Mouse (Mus musculus) thymus, adult 2 months (tissue): Measurements from ENCODE around the gene Pip5k1a. TPM values are rescaled to one million over a fixed set of nuclear protein-coding genes. Genes with fewer than 3 reads are reported as not detected.

Experiments used
- DNase-seq: peaks from one replicate; pipeline ENCODE4 v3.0.0; 2021
- H3K27ac ChIP-seq: fragments of 200-500 bp; 2 replicates; pipeline ENCODE4 v1.5.1; 2012; ENCODE audit warnings: low read length, control low read depth; ENCODE audit not compliant: control insufficient read depth, insufficient read depth
- H3K27me3 ChIP-seq: fragments of 200-500 bp; 2 replicates; pipeline ENCODE4 v1.6.1; 2012; ENCODE audit warnings: mild to moderate bottlenecking, low read length, moderate library complexity, mixed read lengths; ENCODE audit not compliant: control insufficient read depth, insufficient read depth
- H3K36me3 ChIP-seq: fragments of 200-500 bp; 2 replicates; pipeline ENCODE4 v1.6.1; 2012; ENCODE audit warnings: mild to moderate bottlenecking, low read length, moderate library complexity; ENCODE audit not compliant: control insufficient read depth, insufficient read depth
- H3K4me1 ChIP-seq: fragments of 200-500 bp; replicated peaks from 2 replicates; pipeline ENCODE4 v1.6.1; 2012; ENCODE audit warnings: low read length; ENCODE audit not compliant: control insufficient read depth, insufficient read depth
- H3K4me3 ChIP-seq: fragments of 200-500 bp; 2 replicates; pipeline ENCODE4 v1.5.1; 2012; ENCODE audit warnings: mild to moderate bottlenecking, low read length, control low read depth, moderate library complexity; ENCODE audit not compliant: control insufficient read depth, insufficient read depth
- CTCF ChIP-seq: fragments of 200-500 bp; IDR thresholded peaks from 2 replicates; pipeline ENCODE4 v1.5.1; 2012; ENCODE audit warnings: mild to moderate bottlenecking, control low read depth, low read length, moderate library complexity, borderline replicate concordance; ENCODE audit not compliant: control insufficient read depth, poor library complexity, insufficient read depth; ENCODE audit errors: extremely low read depth
- POLR2A ChIP-seq: fragments of 200-500 bp; IDR thresholded peaks from 2 replicates; pipeline ENCODE4 v1.6.1; 2012; ENCODE audit warnings: mild to moderate bottlenecking, low read length, control low read depth, moderate library complexity; ENCODE audit not compliant: control insufficient read depth, poor library complexity, insufficient read depth; ENCODE audit errors: extremely low read depth
- WGBS: fragments of 180-500 bp; shearing (Covaris S2); methylation state at CpG from one replicate; pipeline ENCODE4 v1.1.7; 2018; 5-methylcytosine and 5-hydroxymethylcytosine counted together
- polyA plus RNA-seq: library from polyadenylated mRNA; depleted of rRNA; stranded (reverse); fragments of >200 nt; gene quantifications from 2 replicates; pipeline ENCODE4 v1.2.3, GENCODE M21; 2012; rRNA removed

Pip5k1a gene
- 36.5 and 37.8 TPM in 2 replicates for polyA plus RNA-seq

DNA sequence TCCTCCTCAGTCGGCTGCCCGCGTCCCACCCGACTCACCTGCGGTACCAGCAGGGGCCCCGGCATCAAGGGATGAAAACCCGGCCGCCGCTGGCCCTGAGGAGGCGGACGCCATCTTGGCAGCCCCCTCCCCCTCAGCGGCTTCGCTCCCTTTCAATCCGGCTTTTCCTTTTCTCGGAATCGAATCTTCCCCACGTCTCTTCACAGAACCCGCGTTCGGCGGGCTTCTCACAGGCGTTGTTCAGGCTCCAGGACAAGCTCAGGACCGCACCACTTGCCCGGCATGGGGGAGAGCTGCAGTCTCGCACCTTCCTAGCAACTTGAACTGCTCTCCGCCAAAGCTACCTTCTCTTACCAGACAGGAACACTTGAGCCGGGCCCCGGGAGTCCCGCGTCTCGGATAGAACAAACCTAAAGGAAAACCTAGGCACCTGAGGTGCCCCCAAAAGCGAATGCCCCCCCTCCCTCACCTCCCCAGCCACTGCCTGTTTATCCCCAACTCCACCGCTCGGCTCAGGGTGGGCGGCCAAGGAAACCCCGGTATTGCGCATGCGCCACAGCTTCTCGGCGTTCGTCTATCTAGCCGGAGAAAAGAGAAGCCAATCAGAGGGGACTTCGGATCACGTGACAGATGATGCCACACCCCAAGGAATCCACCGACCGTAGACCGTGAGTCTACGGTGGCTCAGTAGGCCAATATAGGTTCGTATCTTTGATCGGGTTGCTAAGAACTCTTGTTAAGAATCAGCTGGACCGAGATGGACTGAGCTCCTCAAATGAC lies at the start of gene Pip5k1a:
Gene Pip5k1a (minus strand): TSS at position 593 of the 780 bp plus-strand sequence.
- DNase-seq, result peak; percentile 95
- Histone ChIP-seq H3K4me1 (peaks cover 2% of the 10 kb centered on the region), H3K27ac (peak within 1 kb of the TSS; percentile 45; the same call in 1 of the 2 replicates), H3K36me3 (no peaks in the 10 kb centered on the region), H3K4me3 (peak within 1 kb of the TSS; percentile 90), H3K27me3 (no peaks in the 10 kb centered on the region)
- TF ChIP-seq CTCF, result peak; percentile 67; the same call in 1 of the 2 replicates
- peak; percentile 89 for TF ChIP-seq POLR2A
- WGBS, result under 1% methylated on average over 51 of the region's 51 CpGs

- no peaks in the 10 kb centered on the region for H3K36me3 ChIP-seq
- TF ChIP-seq CTCF, result no peak
- no peak for TF ChIP-seq POLR2A
- H3K4me3 ChIP-seq, result no peak overlapping the region
- 36% methylated on average over 4 of the region's 4 CpGs for WGBS
- no peaks in the 10 kb centered on the region for H3K27me3 ChIP-seq
- H3K27ac ChIP-seq, result no peak overlapping the region
- peak; percentile 74 for DNase-seq
- no peaks in the 10 kb centered on the region for H3K4me1 ChIP-seq
Observed at GRCm38 (mm10) chr3:95153874-95154273, 47.1 kb upstream of the Pip5k1a start.

GRCm38 (mm10) chr3:95147924-95148323 lies 41.2 kb upstream of the Pip5k1a start:
- TF ChIP-seq CTCF (no peak), POLR2A (no peak)
- Histone ChIP-seq H3K27ac (no peak overlapping the region), H3K36me3 (no peaks in the 10 kb centered on the region), H3K4me1 (no peaks in the 10 kb centered on the region), H3K27me3 (no peaks in the 10 kb centered on the region), H3K4me3 (no peak overlapping the region)
- no peak for DNase-seq
- WGBS, result 90% methylated on average over 3 of the region's 3 CpGs

GRCm38 (mm10) chr3:95142617-95143011 lies 35.9 kb upstream of the Pip5k1a start:
- Histone ChIP-seq H3K4me1 (peaks cover 32% of the 10 kb centered on the region), H3K4me3 (no peak overlapping the region), H3K27me3 (no peaks in the 10 kb centered on the region), H3K36me3 (peaks cover 11% of the 10 kb centered on the region; the same call in 1 of the 2 replicates), H3K27ac (peak overlapping the region; percentile 97; the same call in 1 of the 2 replicates)
- DNase-seq, result peak; percentile 91
- WGBS, result 8% methylated on average over 5 of the region's 5 CpGs
- TF ChIP-seq POLR2A, result no peak
- peak; percentile 89 for TF ChIP-seq CTCF

GRCm38 (mm10) chr3:95141952-95142616 lies 35.4 kb upstream of the Pip5k1a start, which contains the start of gene Tnfaip8l2:
Tnfaip8l2 (minus strand) TSS chr3:95142360.
- DNase-seq, result peak; percentile 64
- TF ChIP-seq POLR2A (no peak), CTCF (no peak)
- H3K27ac ChIP-seq, result peak within 1 kb of the TSS; percentile 97
- peaks cover 11% of the 10 kb centered on the region; the same call in 1 of the 2 replicates for H3K36me3 ChIP-seq
- peak within 1 kb of the TSS; percentile 42 for H3K4me3 ChIP-seq
- no peaks in the 10 kb centered on the region for H3K27me3 ChIP-seq
- H3K4me1 ChIP-seq, result peaks cover 32% of the 10 kb centered on the region
- 21% methylated on average over 10 of the region's 10 CpGs for WGBS

- Histone ChIP-seq H3K4me1 (peaks cover 32% of the 10 kb centered on the region), H3K36me3 (peaks cover 11% of the 10 kb centered on the region; the same call in 1 of the 2 replicates), H3K27ac (peak overlapping the region; percentile 97), H3K4me3 (peak overlapping the region; percentile 42), H3K27me3 (no peaks in the 10 kb centered on the region)
- DNase-seq, result peak; percentile 86
- WGBS, result 9% methylated on average over 9 of the region's 9 CpGs
- 0 out of 2 replicates have a peak, but pooled peaks have one; percentile 8 for TF ChIP-seq CTCF
- TF ChIP-seq POLR2A, result peak; percentile 30; the same call in 1 of the 2 replicates
Observed at GRCm38 (mm10) chr3:95141474-95141873, 34.7 kb upstream of the Pip5k1a start.

DNA sequence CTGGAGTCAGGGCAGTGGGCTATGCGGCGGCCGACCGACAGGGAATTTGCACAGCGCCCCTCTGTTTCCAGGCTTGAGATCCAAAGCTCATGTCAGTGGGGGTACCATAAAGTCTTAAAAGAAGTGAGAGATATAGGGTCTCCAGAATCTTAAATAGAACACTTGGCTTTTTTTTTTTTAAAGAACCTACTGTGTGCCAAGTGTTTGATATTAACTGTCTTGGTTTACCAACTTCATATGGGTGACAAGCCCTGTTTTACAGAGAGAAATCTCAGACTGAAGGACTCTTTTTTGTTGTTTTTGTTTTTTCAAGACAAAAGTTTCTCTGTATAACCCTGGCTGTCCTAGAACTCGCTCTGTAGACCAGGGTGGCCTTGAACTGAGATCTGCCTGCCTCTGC lies 34.1 kb upstream of the Pip5k1a start:
- Histone ChIP-seq H3K27me3 (no peaks in the 10 kb centered on the region), H3K36me3 (peaks cover 11% of the 10 kb centered on the region; the same call in 1 of the 2 replicates), H3K4me1 (peaks cover 36% of the 10 kb centered on the region), H3K27ac (peak overlapping the region; percentile 97), H3K4me3 (no peak overlapping the region)
- TF ChIP-seq POLR2A (no peak), CTCF (no peak)
- no peak for DNase-seq
- WGBS, result 97% methylated on average over 6 of the region's 6 CpGs
